Mouse (Mus musculus): ENCODE results near the gene Rras2. TPM values are rescaled to one million over a fixed set of nuclear protein-coding genes. Genes with fewer than 3 reads are reported as not detected.
A peak's percentile ranks its signal among the peaks of the same experiment; 100 is the strongest.

Rras2 gene
- polyA plus RNA-seq, 1 experiment from 2014 or later, result 18.9 TPM

GRCm38 (mm10) chr7:114071851-114072616, 45.5 kb downstream of the Rras2 start:
- ATAC-seq (ENCODE audit: low read depth), result peak; percentile 44; the same call in 1 of the 2 replicates
- WGBS, result 44% methylated on average over 13 of the region's 13 CpGs

GRCm38 (mm10) chr7:114071395-114071794, 46.2 kb downstream of the Rras2 start:
- H3K4me1 ChIP-seq (ENCODE audit: control insufficient read depth, insufficient read depth, low read length), result 0 out of 2 replicates have a peak, but pooled peaks cover 3% of the 10 kb centered on the region
- H3K4me2 ChIP-seq (ENCODE audit: low read depth, low read length), result no peak overlapping the region
- no peaks in the 10 kb centered on the region for H3K36me3 ChIP-seq (ENCODE audit: control insufficient read depth, insufficient read depth, low read length)
- ATAC-seq (ENCODE audit: low read depth), result no peak
- WGBS, result 73% methylated on average over 5 of the region's 5 CpGs
- H3K27me3 ChIP-seq (ENCODE audit: control insufficient read depth, insufficient read depth, low read length), result no peaks in the 10 kb centered on the region
- no peak overlapping the region for H3K4me3 ChIP-seq (ENCODE audit: low read depth, low read length)
- no peak overlapping the region for H3K9ac ChIP-seq (replicated peaks; ENCODE audit: low read depth, low read length)
- no peak overlapping the region for H3K27ac ChIP-seq (ENCODE audit: low read depth, low read length)
- no peaks in the 10 kb centered on the region for H3K9me3 ChIP-seq (ENCODE audit: control insufficient read depth, low read length)

More at GRCm38 (mm10) chr7:114071851-114072616, 45.5 kb downstream of the Rras2 start:
- Histone ChIP-seq H3K9ac (replicated peaks; ENCODE audit: low read depth, low read length) (no peak overlapping the region), H3K36me3 (ENCODE audit: control insufficient read depth, insufficient read depth, low read length) (no peaks in the 10 kb centered on the region), H3K27ac (ENCODE audit: low read depth, low read length) (no peak overlapping the region), H3K4me3 (ENCODE audit: low read depth, low read length) (no peak overlapping the region), H3K27me3 (ENCODE audit: control insufficient read depth, insufficient read depth, low read length) (no peaks in the 10 kb centered on the region), H3K4me2 (ENCODE audit: low read depth, low read length) (no peak overlapping the region), H3K9me3 (ENCODE audit: control insufficient read depth, low read length) (no peaks in the 10 kb centered on the region), H3K4me1 (ENCODE audit: control insufficient read depth, insufficient read depth, low read length) (no peaks in the 10 kb centered on the region)

- no peak for ATAC-seq (ENCODE audit: low read depth)
- no peak overlapping the region for H3K9ac ChIP-seq (replicated peaks; ENCODE audit: low read depth, low read length)
- WGBS, result 88% methylated on average over 3 of the region's 3 CpGs
- no peaks in the 10 kb centered on the region for H3K36me3 ChIP-seq (ENCODE audit: control insufficient read depth, insufficient read depth, low read length)
- 0 out of 2 replicates have a peak, but pooled peaks cover 6% of the 10 kb centered on the region for H3K4me1 ChIP-seq (ENCODE audit: control insufficient read depth, insufficient read depth, low read length)
- H3K4me3 ChIP-seq (ENCODE audit: low read depth, low read length), result no peak overlapping the region
- H3K27me3 ChIP-seq (ENCODE audit: control insufficient read depth, insufficient read depth, low read length), result no peaks in the 10 kb centered on the region
- H3K4me2 ChIP-seq (ENCODE audit: low read depth, low read length), result no peak overlapping the region
- H3K9me3 ChIP-seq (ENCODE audit: control insufficient read depth, low read length), result no peaks in the 10 kb centered on the region
- no peak overlapping the region for H3K27ac ChIP-seq (ENCODE audit: low read depth, low read length)
Measured at GRCm38 (mm10) chr7:114070458-114070840, 47.1 kb downstream of the Rras2 start.

GRCm38 (mm10) chr7:114069726-114070457, 47.7 kb downstream of the Rras2 start:
- no peak overlapping the region for H3K4me3 ChIP-seq (ENCODE audit: low read depth, low read length)
- no peak overlapping the region for H3K27ac ChIP-seq (ENCODE audit: low read depth, low read length)
- H3K9ac ChIP-seq (replicated peaks; ENCODE audit: low read depth, low read length), result no peak overlapping the region
- WGBS, result 84% methylated on average over 11 of the region's 11 CpGs
- no peaks in the 10 kb centered on the region for H3K36me3 ChIP-seq (ENCODE audit: control insufficient read depth, insufficient read depth, low read length)
- ATAC-seq (ENCODE audit: low read depth), result no peak
- 0 out of 2 replicates have a peak, but pooled peaks cover 6% of the 10 kb centered on the region for H3K4me1 ChIP-seq (ENCODE audit: control insufficient read depth, insufficient read depth, low read length)
- H3K9me3 ChIP-seq (ENCODE audit: control insufficient read depth, low read length), result no peaks in the 10 kb centered on the region
- H3K27me3 ChIP-seq (ENCODE audit: control insufficient read depth, insufficient read depth, low read length), result no peaks in the 10 kb centered on the region
- no peak overlapping the region for H3K4me2 ChIP-seq (ENCODE audit: low read depth, low read length)

- H3K9ac ChIP-seq (replicated peaks; ENCODE audit: low read depth, low read length), result no peak overlapping the region
- H3K9me3 ChIP-seq (ENCODE audit: control insufficient read depth, low read length), result no peaks in the 10 kb centered on the region
- no peak for ATAC-seq (ENCODE audit: low read depth)
- no peaks in the 10 kb centered on the region for H3K27me3 ChIP-seq (ENCODE audit: control insufficient read depth, insufficient read depth, low read length)
- no peaks in the 10 kb centered on the region for H3K36me3 ChIP-seq (ENCODE audit: control insufficient read depth, insufficient read depth, low read length)
- no peak overlapping the region for H3K27ac ChIP-seq (ENCODE audit: low read depth, low read length)
- H3K4me1 ChIP-seq (ENCODE audit: control insufficient read depth, insufficient read depth, low read length), result 0 out of 2 replicates have a peak, but pooled peaks cover 6% of the 10 kb centered on the region
- H3K4me3 ChIP-seq (ENCODE audit: low read depth, low read length), result no peak overlapping the region
- no peak overlapping the region for H3K4me2 ChIP-seq (ENCODE audit: low read depth, low read length)
- WGBS, result 76% methylated on average over 11 of the region's 11 CpGs
Measured at GRCm38 (mm10) chr7:114068956-114069533, 48.5 kb downstream of the Rras2 start.

- ATAC-seq (ENCODE audit: low read depth), result peak; percentile 84
- Histone ChIP-seq H3K9me3 (ENCODE audit: control insufficient read depth, low read length) (no peaks in the 10 kb centered on the region), H3K4me1 (ENCODE audit: control insufficient read depth, insufficient read depth, low read length) (0 out of 2 replicates have a peak, but pooled peaks cover 10% of the 10 kb centered on the region), H3K4me2 (ENCODE audit: low read depth, low read length) (peak overlapping the region; percentile 55), H3K27ac (ENCODE audit: low read depth, low read length) (no peak overlapping the region), H3K27me3 (ENCODE audit: control insufficient read depth, insufficient read depth, low read length) (no peaks in the 10 kb centered on the region), H3K9ac (replicated peaks; ENCODE audit: low read depth, low read length) (0 out of 2 replicates have a peak overlapping the region, but pooled peaks have one; percentile 16), H3K4me3 (ENCODE audit: low read depth, low read length) (peak overlapping the region; percentile 20), H3K36me3 (ENCODE audit: control insufficient read depth, insufficient read depth, low read length) (no peaks in the 10 kb centered on the region)
- 4% methylated on average over 14 of the region's 14 CpGs for whole genome bisulfite sequencing
Measured at GRCm38 (mm10) chr7:114066529-114067178, 50.9 kb downstream of the Rras2 start.

GRCm38 (mm10) chr7:114065407-114066185, 52.0 kb downstream of the Rras2 start:
- H3K4me1 ChIP-seq (ENCODE audit: control insufficient read depth, insufficient read depth, low read length), result 0 out of 2 replicates have a peak, but pooled peaks cover 10% of the 10 kb centered on the region
- H3K4me2 ChIP-seq (ENCODE audit: low read depth, low read length), result no peak overlapping the region
- H3K9ac ChIP-seq (replicated peaks; ENCODE audit: low read depth, low read length), result no peak overlapping the region
- H3K27ac ChIP-seq (ENCODE audit: low read depth, low read length), result no peak overlapping the region
- H3K36me3 ChIP-seq (ENCODE audit: control insufficient read depth, insufficient read depth, low read length), result no peaks in the 10 kb centered on the region
- H3K27me3 ChIP-seq (ENCODE audit: control insufficient read depth, insufficient read depth, low read length), result no peaks in the 10 kb centered on the region
- no peaks in the 10 kb centered on the region for H3K9me3 ChIP-seq (ENCODE audit: control insufficient read depth, low read length)
- WGBS, result 32% methylated on average over 11 of the region's 11 CpGs
- ATAC-seq (ENCODE audit: low read depth), result no peak
- no peak overlapping the region for H3K4me3 ChIP-seq (ENCODE audit: low read depth, low read length)

GRCm38 (mm10) chr7:114063966-114064365, 53.6 kb downstream of the Rras2 start:
- Histone ChIP-seq H3K4me3 (ENCODE audit: low read depth, low read length) (no peak overlapping the region), H3K27ac (ENCODE audit: low read depth, low read length) (no peak overlapping the region), H3K36me3 (ENCODE audit: control insufficient read depth, insufficient read depth, low read length) (no peaks in the 10 kb centered on the region), H3K4me2 (ENCODE audit: low read depth, low read length) (no peak overlapping the region), H3K4me1 (ENCODE audit: control insufficient read depth, insufficient read depth, low read length) (0 out of 2 replicates have a peak, but pooled peaks cover 10% of the 10 kb centered on the region), H3K9ac (replicated peaks; ENCODE audit: low read depth, low read length) (no peak overlapping the region), H3K27me3 (ENCODE audit: control insufficient read depth, insufficient read depth, low read length) (no peaks in the 10 kb centered on the region), H3K9me3 (ENCODE audit: control insufficient read depth, low read length) (no peaks in the 10 kb centered on the region)
- WGBS, result 89% methylated on average over 6 of the region's 6 CpGs
- ATAC-seq (ENCODE audit: low read depth), result no peak

All from neural tube, embryonic 14.5 days (tissue).